Mouse (Mus musculus) cerebellum, adult 2 months (tissue): ENCODE measurements at regions not wholly inside any gene's neighbourhood (a gene's known extent, or its start where the extent isn't known, plus 50 kb on each side); places are given as distances from the start of the nearest gene placed in this dataset.
"Not testable (repeated sequence)": the region's sequence is repeated elsewhere in the genome, so short reads cannot be mapped to it uniquely, and the experiment has no call there.

ENCODE experiments used
- DNase-seq, 2 experiments: peaks; one replicate each; pipeline ENCODE4 v3.0.0; 2021
- H3K27ac ChIP-seq: fragments of 200-500 bp; 2 replicates; pipeline ENCODE4 v1.5.1; 2012; ENCODE audit warnings: low read length, control low read depth, inconsistent platforms; ENCODE audit not compliant: insufficient read depth
- H3K27me3 ChIP-seq: fragments of 200-500 bp; 2 replicates; pipeline ENCODE4 v1.6.1; 2012; ENCODE audit warnings: inconsistent platforms, mild to moderate bottlenecking, low read length, moderate library complexity; ENCODE audit not compliant: control insufficient read depth, insufficient read depth
- H3K4me1 ChIP-seq: fragments of 200-500 bp; 2 replicates; pipeline ENCODE4 v1.6.1; 2011; ENCODE audit warnings: low read length; ENCODE audit not compliant: control insufficient read depth, insufficient read depth
- H3K4me3 ChIP-seq: fragments of 200-500 bp; replicated peaks from 2 replicates; pipeline ENCODE3; 2011; ENCODE audit warnings: mild to moderate bottlenecking, low read depth, low read length, control low read depth; ENCODE audit not compliant: insufficient read depth
- CTCF ChIP-seq: fragments of 200-500 bp; IDR thresholded peaks from 2 replicates; pipeline ENCODE4 v1.5.1; 2011; ENCODE audit warnings: low read depth, mild to moderate bottlenecking, control low read depth, low read length, moderate library complexity, borderline replicate concordance; ENCODE audit not compliant: insufficient read depth
- POLR2A ChIP-seq: fragments of 200-500 bp; IDR thresholded peaks from 2 replicates; pipeline ENCODE4 v1.6.1; 2011; ENCODE audit warnings: low read length, control low read depth, borderline replicate concordance; ENCODE audit not compliant: insufficient read depth
- WGBS: fragments of 180-500 bp; shearing (Covaris S2); methylation state at CpG from one replicate; pipeline ENCODE4 v1.1.7; 2018; 5-methylcytosine and 5-hydroxymethylcytosine counted together

DNA sequence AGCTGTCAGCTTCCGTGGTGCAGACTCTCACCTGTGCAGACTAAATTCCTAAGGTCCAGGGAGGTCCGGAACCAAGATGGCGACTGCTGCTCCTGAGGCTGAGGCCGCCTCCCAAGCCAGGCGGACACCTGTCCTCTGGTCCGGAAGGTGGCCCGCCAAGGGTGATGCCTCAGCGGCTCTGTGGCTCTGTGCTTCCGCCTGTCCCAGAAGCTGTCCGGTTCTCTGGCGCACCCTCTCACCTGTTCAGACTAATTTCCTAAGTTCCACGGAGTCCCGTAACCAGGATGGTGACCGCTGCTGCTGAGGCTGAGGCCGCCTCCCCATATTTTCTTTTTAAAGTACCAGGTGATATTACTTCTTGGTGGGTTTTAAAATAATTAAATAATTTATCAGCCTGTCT lies 65.4 kb upstream of the B3galnt2 start:
- H3K27me3 ChIP-seq, DNase-seq, H3K27ac ChIP-seq, H3K4me1 ChIP-seq, H3K4me3 ChIP-seq: not testable (repeated sequence)
- WGBS = 91% methylated on average over 15 of the region's 15 CpGs

DNA sequence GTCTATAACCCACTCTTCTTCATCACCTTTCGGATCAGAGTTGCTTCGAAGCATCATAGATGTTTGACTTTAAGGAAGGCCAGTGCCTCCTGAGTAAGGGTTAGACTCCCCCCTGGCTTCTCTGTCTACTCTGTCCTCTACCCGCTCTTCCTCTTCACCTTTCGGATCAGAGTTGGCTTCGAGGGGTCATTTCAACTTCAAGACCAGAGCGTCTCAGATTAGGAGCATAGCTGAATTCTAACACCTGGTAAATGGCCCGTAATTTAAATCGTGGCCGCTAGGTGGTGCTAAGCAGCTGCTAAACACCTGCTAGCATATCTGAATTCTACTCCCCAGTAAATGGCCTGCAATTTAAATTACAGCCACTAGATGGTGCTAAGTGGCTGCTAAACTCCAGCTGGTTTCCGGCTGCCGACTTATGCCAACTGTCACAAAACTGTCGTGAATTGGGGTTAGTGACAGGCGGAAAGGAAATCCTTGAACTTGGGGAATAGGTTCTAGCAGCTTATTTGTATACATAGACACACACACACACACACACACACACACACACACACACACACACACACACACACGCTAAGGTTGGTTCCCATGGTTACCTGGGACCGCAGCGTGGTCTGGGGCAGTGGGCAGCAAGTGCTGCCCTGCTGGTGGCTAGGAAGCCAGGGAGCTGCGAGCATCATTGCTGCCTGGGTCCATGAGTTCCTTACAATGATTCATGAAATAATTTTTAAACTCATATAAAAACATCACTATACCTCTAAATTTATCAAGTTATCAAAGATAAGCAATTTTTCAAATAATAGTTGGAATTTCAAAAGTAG lies 64.8 kb upstream of the B3galnt2 start:
- Histone ChIP-seq H3K4me1 (no peaks in the 10 kb centered on the region), H3K4me3 (peak overlapping the region; percentile 58), H3K27ac (no peak overlapping the region), H3K27me3 (no peaks in the 10 kb centered on the region)
- 0 out of 2 replicates have a peak, but pooled peaks have one; percentile 23 for TF ChIP-seq POLR2A
- peak; percentile 78 for TF ChIP-seq CTCF
- 16% methylated on average over 17 of the region's 17 CpGs for WGBS
- DNase-seq = peak; percentile 90 to 95

DNA sequence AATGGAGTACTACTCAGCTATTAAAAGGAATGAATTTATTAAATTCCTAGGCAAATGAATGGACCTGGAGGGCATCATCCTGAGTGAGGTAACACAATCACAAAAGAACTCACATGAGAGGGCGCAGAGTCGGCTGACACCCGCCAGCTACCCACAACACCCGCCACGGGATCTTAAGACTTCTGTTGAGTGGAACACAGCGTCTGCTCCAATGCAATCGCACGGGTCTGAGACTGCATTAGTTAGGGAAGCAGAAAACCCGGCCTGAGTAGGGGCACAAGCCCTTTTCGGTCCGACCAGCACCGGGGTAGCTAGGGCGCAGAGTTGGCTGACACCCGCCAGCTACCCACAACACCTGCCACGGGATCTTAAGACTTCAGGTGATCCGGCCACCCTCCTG lies 52.1 kb upstream of the B3galnt2 start:
- not testable (repeated sequence) for H3K4me3 ChIP-seq, H3K4me1 ChIP-seq, H3K27me3 ChIP-seq, H3K27ac ChIP-seq, DNase-seq
- 92% methylated on average over 16 of the region's 16 CpGs for WGBS
